Mouse (Mus musculus): ENCODE measurements at regions not wholly inside any gene's neighbourhood (a gene's known extent, or its start where the extent isn't known, plus 50 kb on each side); places are given as distances from the start of the nearest gene placed in this dataset.

DNA sequence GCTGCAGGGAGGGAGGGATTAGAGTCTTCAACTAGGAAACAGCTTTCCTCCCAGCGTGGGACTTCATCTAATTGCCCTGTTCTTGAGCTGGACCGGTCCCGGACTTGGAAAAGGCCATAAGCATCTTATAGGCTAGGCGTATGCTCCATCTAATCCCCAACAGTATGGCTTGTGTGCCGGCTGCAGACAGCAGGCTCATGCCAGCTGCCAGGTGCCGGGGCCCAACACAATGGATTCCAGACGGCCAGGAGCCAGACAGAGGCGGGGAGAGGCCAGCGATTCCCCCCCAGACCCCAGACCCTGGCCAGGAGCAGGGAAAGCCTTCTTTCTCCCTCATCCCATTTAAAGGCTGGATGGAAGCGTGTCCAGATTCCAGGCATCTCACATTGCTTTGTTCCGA, 198.4 kb upstream of the Rreb1 start:
- no peak for DNase-seq

DNA sequence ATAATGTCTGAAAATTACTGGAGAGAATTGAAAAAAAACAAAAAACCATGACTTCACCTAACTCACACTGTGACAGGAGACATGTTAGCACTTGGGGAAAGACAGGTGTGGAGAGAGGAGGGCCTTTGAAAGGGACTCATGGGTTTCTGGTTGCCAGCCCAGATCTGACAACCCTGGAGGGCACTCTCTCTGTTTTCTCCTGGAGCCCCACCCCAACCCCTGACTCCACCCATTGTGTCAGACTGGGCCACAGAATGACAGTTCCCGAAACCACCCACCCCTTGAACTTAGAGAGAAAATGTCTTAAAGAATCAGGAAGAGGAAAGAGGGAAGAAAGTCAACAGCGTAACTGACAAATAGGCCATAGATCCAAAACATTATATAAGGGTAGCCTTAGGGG, 197.4 kb upstream of the Rreb1 start:
- no peak for DNase-seq

DNA sequence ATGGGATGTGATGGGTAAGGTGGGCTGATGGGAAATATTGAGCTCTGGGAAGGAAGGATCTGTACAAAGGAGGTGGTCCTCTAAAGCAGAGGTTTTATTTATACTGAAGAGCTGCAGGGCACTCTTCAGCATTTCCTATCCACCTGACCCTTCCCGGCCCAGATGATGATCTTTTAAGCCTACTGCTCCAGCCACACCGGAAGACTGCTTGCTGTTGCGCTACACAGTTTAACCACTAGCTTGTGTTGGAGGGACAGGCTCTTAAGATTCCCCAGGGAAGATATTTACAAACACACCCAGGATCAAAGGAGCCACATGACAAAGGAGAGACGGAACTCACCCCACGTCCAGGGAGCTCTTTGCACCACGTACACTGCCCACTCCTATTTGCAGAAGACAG, 196.8 kb upstream of the Rreb1 start:
- no peak for DNase-seq

DNA sequence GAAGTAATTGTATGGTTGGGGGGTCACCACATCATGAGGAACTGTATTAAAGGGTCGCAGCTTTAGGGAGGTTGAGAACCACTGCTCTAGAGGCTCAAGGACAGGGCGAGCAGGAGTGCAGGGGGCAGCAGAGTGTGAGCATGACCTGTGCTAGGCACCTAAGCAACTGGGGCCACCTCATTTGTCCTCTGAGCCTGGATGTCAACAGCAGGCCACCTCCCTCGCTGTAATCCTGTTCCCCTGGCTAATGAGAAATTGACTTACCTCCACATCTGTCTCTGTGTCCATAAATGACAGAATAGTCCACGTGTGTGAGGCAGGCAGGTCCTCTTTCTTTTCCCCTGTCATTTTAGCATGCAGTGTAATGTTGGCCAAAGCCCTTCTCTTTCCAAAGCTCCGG, 192.7 kb upstream of the Rreb1 start:
- no peak for DNase-seq

DNA sequence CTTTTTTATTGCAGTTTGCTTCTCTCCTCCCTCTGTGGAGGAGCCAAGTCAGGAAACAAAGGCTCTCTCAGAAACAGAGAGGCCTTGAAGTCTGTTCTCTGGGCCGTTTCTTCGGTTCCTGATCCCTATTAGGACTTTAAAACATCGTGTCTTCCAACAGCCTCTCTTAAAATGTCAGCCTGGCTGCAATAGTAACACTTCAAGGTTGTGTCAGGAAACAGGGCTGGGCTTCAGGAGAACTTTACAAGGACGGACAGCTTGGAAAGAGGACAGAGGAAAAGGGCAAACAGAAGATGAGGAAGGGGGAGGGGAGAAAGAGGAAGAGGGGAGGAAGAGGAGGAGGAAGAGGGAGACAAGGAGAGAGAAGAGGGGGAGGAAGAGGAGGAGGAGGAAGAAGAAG, 191.7 kb upstream of the Rreb1 start:
- DNase-seq: no peak

DNA sequence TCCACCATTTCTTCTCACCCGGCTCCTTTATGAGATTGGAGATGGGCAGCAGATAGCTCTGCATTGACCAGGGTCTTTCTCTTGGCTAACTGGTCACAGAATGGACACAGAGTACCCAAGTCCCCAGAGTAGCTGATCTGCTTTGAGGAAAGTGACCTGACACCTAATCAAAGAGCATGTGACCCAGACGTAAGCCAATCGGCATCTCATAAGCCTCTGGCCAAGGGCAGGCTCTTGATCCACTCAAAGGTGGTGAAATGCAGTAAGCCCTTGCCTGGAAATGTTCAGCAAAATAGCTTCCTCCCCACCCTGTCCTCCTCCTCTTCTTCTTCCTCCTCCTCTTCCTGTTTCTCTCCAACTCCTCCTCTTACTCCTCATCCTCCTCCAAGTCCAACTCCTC, 190.3 kb upstream of the Rreb1 start:
- no peak for DNase-seq

- no peak for DNase-seq
Measured at GRCm38 (mm10) chr13:37588528-37589176, 189.5 kb upstream of the Rreb1 start.

DNA sequence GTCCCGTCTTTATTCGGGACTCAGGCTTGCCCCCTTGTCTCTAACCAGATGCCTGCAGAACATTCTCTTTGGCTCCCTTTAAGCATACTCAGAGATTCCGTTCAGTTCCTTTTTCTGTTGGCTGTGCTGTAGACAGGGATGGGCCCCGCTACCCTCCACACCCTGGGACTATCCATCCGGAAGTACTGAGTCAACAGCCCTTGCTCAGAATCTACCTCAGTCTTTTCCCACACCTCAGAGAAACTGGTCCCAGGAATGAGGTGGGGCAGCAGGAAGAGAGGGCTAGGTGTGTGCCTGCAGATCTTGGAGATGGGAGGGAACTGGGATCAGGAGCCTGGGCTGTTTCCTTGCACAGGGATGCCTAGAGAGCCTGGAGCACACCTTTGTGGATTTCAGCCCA, 186.1 kb upstream of the Rreb1 start:
- DNase-seq: no peak

DNA sequence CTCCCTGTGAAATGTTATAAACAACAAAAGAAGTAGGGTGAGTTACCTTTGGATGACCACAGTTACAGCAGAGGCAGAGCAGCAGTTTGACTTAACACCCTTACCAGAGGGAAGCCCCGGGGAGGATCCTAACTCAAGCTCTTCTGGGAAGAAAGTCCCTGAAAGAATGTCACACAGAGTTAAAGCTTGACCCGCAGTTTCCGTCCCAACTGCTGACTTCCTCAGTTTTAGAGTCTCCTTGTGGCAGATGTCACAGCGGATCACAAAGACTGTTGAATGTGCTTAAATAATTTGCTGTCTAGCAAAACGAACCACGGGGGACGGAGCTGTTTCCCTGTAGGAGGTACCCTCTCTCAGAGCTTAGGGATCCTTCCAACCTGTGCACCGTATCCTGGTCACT, 183.0 kb upstream of the Rreb1 start:
- DNase-seq: peak; percentile 45

- peak; percentile 57 for DNase-seq
Measured at GRCm38 (mm10) chr13:37597575-37597974, 180.6 kb upstream of the Rreb1 start.

DNA sequence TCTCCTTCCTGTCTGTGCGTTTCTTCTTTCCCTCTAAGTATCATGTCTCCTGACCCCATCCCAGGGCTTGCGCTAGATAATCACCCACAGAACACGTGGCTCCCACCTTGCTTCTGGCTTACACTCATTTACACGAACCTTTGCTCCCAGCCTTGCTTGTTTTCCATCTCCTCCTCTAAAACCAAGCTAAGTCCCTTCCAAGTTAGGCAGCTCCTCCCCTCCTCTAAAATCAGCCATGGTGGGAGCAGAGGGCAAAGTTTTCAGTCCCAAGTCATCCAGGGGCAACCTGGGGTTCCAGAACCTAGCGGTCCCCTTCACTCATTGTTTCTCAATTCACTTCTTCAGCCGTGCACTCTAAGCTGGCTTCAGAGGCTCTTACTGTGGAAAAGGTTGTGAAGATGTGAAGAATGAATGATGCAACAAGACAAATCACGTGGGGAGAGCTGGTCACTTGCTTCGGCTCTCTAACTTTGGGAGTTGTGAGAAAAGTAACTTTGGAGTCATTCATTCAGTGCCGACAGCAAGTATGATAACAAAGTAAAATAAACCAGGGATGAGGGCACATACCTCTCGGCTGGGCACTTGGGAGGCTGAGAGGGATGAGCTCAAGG, 179.9 kb upstream of the Rreb1 start:
- DNase-seq: no peak

- no peak for DNase-seq
Measured at GRCm38 (mm10) chr13:37599679-37600078, 178.5 kb upstream of the Rreb1 start.

DNA sequence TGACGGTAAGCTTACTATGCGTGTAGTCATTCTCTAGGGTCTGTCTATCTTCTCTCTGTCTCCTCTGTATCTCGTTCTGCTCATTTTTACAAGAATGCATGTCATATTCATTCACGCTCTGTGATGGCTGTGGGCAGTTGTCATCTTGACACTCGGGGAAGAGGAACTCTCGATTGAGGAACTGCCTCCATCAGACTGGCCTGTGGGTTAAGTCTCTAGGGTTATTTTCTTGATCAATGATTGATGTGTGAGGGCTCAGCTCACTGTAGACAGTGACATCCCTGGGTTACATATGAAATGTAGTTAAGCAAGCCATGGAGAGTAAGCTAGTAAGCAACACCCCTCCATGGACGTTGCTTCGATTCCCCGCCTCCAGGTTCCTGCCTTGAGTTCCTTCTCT, 178.0 kb upstream of the Rreb1 start:
- DNase-seq: no peak

DNA sequence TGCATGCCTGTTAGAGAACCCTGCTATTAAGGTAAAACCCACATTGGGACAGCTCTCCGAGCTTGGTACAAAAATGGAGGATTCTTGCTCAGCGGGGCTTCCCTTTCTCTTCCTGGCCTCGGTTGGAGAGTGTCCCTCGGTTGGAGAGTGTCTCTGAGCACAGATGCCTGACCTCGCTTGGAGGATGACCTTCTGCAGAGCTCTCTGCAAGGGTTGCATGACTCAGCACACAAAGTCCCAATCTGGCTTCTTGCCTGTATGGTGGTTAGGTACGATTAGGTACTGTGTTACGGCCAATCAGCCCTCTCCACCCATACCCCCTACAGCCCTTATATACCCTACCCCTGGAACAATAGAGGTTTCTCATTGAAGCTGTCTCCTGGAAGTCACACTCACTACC, 177.1 kb upstream of the Rreb1 start:
- DNase-seq: no peak

DNA sequence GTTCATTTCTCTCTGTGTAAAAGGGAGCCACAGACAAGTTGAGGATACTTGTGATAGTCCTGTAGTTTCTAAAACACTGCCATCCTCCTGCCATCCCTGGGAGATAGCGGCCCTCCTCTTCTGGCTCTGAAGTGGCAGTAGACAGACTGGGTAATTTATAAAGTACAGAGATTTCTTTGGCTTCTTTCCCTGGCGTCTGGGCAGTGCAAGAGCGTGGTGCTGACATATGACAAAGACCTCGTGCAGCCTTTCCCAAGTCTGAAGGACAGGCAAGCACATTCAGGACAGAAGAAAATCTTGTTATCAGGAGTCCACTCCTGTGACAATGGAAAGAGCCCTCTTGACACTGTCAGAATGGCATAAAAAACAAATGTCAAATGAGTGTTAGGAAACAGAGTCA, 175.9 kb upstream of the Rreb1 start:
- no peak for DNase-seq

GRCm38 (mm10) chr13:37603226-37603994, 174.8 kb upstream of the Rreb1 start:
- DNase-seq: no peak

DNA sequence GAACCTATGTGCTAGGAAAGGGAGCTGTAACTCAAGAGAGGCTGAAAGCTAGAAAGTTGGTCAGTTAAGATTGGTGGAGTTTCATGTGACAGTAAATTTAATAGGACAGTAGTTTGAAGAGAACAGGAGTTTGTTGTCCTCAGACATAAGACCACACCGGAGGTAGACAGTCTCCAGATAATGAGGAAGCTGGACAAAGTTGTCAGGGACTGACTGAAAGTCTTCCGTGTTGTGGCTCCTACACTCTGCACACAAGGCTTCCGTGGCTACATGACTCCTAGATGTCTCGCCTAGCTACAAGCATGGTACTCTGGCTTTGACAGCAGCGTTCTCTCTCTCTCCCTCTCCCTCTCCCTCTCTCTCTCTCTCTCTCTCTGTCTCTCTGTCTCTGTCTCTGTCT, 171.9 kb upstream of the Rreb1 start:
- DNase-seq: no peak

DNA sequence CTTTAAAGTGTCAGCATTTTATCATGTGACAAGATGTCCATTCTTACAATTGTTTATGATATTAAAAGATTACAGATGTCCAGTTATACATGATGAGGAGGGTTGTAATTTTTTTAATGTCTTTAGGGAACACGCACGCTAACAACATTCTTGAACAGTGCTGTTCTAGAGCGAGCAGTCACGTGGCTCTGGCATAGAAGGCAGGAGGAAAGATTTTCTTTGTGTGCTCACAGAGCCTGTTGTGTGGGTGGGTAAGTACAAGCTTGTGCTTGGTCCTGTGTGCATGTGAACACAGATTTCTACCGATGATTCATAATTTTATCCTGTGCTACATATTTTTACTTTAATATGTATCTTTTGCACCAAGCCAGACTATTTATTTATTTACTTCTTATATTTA, 169.1 kb upstream of the Rreb1 start:
- DNase-seq: no peak

DNA sequence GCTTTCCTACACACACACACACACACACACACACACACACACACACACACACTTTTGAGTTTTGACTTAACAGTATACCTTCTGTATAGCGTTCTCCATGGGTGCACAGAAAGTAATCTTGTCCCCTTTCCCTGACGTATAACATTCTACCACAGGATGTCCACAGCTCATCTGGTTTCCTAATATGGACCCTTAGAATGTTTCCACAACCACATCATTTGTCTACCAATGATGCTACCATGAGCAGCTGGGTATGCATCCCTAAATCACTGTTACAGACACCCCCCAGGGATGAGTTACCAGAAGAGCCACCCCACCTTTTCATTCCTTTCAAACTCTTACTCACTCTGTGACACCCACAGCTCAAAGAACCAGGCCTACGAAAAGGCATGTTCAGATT, 166.8 kb upstream of the Rreb1 start:
- DNase-seq: no peak

DNA sequence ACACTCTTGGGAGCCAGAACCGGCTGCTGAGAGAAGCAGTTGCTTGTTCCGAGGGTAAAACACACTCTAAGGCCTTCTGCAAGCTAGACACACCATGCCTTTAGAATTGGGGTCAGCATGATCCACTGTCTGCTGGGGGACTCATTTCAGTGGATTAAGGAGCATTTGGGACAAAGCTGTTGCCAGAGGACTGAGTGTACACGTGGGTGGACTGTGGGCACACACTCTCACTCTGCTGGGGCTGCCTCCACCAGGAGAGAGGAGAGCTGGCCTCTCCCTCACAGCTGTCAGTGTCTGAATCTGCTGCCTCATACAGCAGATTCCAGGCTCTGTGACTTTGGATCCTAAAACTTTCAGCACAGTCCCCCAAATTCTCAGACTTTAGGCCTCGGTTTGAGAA, 161.2 kb upstream of the Rreb1 start:
- no peak for DNase-seq

DNA sequence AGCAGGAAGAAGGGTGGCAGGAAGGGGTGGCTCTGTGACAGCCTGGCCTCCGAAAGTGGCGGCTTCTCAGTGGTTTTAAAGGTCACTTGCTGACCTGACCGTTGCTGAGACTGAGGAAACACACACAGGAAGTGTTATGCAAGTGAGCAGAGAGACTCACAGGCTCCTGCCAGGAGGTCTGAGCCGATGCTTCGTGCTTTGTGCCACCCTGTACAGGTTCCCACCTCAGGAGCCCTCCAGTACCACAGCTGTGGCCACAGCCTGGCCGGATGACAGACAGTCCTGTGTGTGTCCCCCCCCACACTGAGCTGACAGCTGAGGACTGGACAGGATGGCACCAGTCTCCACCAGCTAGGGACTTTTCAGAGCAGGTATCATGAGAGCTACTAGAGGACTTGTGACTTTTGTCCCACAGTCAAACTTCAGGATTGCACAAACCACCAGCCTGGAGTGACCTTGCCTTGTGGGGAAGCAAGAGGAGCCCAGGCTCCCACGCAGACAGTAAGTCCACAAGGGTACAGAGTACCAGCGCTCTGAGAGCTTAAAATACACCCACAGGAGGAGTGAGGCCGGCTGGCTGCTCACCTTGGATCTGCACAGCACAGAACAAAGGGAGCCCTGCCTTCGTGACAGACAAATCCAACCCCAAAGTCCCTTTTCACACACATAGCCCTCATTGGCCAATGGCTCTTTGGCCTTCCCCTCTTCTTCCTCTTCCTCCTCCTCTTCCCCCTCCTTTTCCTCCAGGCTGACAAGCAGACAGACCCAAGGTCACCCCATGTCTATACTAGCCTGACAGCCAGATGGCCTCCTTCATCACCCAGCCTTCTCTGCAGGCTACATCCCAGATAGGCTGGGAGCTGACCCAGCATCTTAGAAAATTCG, 158.1 kb upstream of the Rreb1 start:
- DNase-seq: peak; percentile 59

DNA sequence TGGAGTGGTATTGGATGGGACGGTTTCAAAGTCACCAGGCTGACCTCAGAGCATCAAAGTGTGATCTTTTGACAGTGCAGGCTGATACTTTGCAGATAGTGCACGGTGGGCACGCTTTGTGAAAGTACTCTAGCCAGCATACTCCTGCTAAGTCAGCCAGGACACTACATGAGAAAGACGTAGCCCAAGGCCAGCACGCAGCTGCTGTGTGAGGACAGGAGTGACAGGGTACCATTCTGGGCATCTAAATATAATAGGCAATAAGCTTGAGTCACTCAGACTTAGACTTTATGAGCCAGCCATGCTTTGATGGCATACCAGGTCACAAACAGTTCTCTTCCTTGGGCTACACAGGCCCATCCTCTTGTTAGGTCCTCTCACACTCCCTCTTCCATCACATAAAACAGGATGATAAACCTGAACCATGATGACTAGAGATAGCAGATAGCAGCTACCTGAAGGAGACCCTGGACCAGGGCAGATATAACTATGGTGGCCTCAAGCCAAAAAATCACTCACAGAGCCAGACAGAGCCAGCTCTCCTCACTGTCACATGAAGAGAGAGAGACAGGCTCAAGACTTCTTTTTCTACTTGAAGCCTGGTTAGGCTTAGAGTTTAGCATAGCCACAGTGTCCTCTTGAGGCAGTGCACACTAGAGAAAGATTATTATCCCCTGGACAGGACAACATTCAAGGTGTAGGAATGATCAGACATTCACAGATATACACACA, 156.7 kb upstream of the Rreb1 start:
- no peak for DNase-seq
